In the genomic region with DNA sequence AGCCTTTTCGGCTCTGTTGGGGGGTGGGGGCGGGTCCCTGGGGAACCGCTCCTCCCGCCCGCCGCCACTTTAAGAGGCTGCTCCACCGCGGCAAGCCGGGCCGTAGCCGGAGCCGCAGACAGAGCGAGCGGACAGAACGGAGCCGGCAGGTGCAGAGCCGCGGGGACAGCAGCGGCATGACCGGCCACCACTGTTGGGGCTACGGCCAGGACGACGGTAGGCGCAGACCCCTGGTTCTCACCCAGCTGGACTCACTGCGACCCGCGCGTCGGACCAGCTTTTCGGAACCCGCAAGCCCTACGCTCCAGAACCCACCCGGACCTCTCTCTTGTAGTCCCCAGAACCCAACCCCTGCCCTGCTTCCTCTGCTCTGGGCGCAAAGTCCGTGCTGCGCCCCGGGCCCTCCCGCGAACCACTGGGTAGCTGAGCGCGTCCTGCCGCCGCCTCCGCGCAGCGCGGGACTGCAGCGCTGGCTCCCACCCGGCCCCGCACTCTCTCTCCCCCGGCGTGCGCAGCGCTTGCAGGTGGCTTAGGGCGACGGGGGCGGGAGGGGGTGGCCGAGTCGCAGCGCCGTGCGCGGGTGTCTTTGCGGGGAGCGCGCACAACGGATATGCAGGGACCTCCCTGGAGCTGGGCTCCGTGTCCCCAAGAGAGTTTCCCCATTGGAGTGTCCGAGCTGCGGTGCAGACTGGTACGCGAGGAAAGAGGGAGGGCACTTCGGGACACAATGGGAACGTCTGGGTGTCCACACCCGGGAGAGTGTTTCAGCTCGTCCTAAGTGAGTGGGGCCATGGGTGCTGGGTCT, we compare ENCODE assay signal across 8 mouse cellular contexts. TPM values are rescaled to one million over a fixed set of nuclear protein-coding genes. Genes with fewer than 3 reads are reported as not detected.
A peak's percentile ranks its signal among the peaks of the same experiment; 100 is the strongest.
DNase-seq lines count a peak whose midpoint lies in the region; ATAC-seq and TF ChIP-seq lines count a peak whose summit lies in the region.

No protein-coding gene starts in this region.

- H3K36me3 ChIP-seq in embryonic facial prominence, embryonic 14.5 days (ENCODE audit: control insufficient read depth, insufficient read depth, low read length): no peaks in the 10 kb centered on the region
- H3K36me3 ChIP-seq in hindbrain, embryonic 16.5 days (ENCODE audit: control insufficient read depth, insufficient read depth, low read length): no peaks in the 10 kb centered on the region
- H3K36me3 ChIP-seq in limb, embryonic 15.5 days: no peaks in the 10 kb centered on the region

- no peak overlapping the region for H3K27ac ChIP-seq in embryonic facial prominence, embryonic 14.5 days (replicated peaks; ENCODE audit: low read depth, low read length)
- H3K27ac ChIP-seq in hindbrain, embryonic 16.5 days (ENCODE audit: low read depth, low read length): no peak overlapping the region
- no peak overlapping the region for H3K27ac ChIP-seq in limb, embryonic 15.5 days
- peak overlapping the region; percentile 87 for H3K27ac ChIP-seq in olfactory bulb, adult 2 months (ENCODE audit: insufficient read depth, low read depth, low read length)

- H3K27me3 ChIP-seq in embryonic facial prominence, embryonic 14.5 days (replicated peaks; ENCODE audit: control insufficient read depth, insufficient read depth, low read length): peaks cover 53% of the 10 kb centered on the region
- H3K27me3 ChIP-seq in hindbrain, embryonic 16.5 days (replicated peaks; ENCODE audit: control insufficient read depth, insufficient read depth, low read length): peaks cover 33% of the 10 kb centered on the region
- H3K27me3 ChIP-seq in limb, embryonic 15.5 days: peaks cover 62% of the 10 kb centered on the region

- H3K9me3 ChIP-seq in embryonic facial prominence, embryonic 14.5 days (ENCODE audit: control insufficient read depth, low read length): no peaks in the 10 kb centered on the region
- H3K9me3 ChIP-seq in hindbrain, embryonic 16.5 days (ENCODE audit: control insufficient read depth, low read length): no peaks in the 10 kb centered on the region
- no peaks in the 10 kb centered on the region for H3K9me3 ChIP-seq in limb, embryonic 15.5 days

- TF ChIP-seq POLR2A in olfactory bulb, adult 2 months (IDR thresholded peaks at IDR 0.05; ENCODE audit: insufficient read depth, low read depth, low read length): no peak; the same call in 1 of the 2 replicates

- peak overlapping the region; percentile 47 for H3K4me3 ChIP-seq in embryonic facial prominence, embryonic 14.5 days (ENCODE audit: low read depth, low read length)
- H3K4me3 ChIP-seq in hindbrain, embryonic 16.5 days (ENCODE audit: low read length): peak overlapping the region; percentile 63
- peak overlapping the region; percentile 44 for H3K4me3 ChIP-seq in limb, embryonic 15.5 days
- peak overlapping the region; percentile 68 for H3K4me3 ChIP-seq in olfactory bulb, adult 2 months (ENCODE audit: insufficient read depth, low read depth, low read length)

- ATAC-seq in embryonic facial prominence, embryonic 14.5 days (ENCODE audit: low read depth): 0 out of 2 replicates have a peak, but pooled peaks have one; percentile 5
- ATAC-seq in hindbrain, embryonic 16.5 days: peak; percentile 63
- ATAC-seq in limb, embryonic 15.5 days (ENCODE audit: insufficient number of reproducible peaks, low FRiP score, low TSS enrichment, low read depth): no peak

- TF ChIP-seq CTCF in olfactory bulb, adult 2 months (IDR thresholded peaks at IDR 0.05; ENCODE audit: insufficient read depth, low read depth, low read length): no peak

- H3K4me1 ChIP-seq in embryonic facial prominence, embryonic 14.5 days (ENCODE audit: control insufficient read depth, insufficient read depth, low read length): 0 out of 2 replicates have a peak, but pooled peaks cover 5% of the 10 kb centered on the region
- H3K4me1 ChIP-seq in hindbrain, embryonic 16.5 days (ENCODE audit: control insufficient read depth, insufficient read depth, low read depth, low read length): peaks cover 17% of the 10 kb centered on the region
- peaks cover 10% of the 10 kb centered on the region for H3K4me1 ChIP-seq in limb, embryonic 15.5 days
- peaks cover 24% of the 10 kb centered on the region for H3K4me1 ChIP-seq in olfactory bulb, adult 2 months (ENCODE audit: control insufficient read depth, insufficient read depth, low read length)

- 0% methylated on average over 31 of the region's 76 CpGs for WGBS in embryonic facial prominence, embryonic 14.5 days
- WGBS in hindbrain, embryonic 16.5 days: under 1% methylated on average over 62 of the region's 76 CpGs
- WGBS in limb, embryonic 15.5 days: under 1% methylated on average over 74 of the region's 76 CpGs
- WGBS in olfactory bulb, adult 2 months: 2% methylated on average over 75 of the region's 76 CpGs

- DNase-seq in embryo, embryonic 10 days (ENCODE audit: low spot score): peak; percentile 24
- DNase-seq in embryo, embryonic 10.5 days (ENCODE audit: low spot score): no peak
- peak; percentile 50 for DNase-seq in R1 (ENCODE audit: low read depth, low spot score)
- peak; percentile 8 for DNase-seq in embryonic facial prominence, embryonic 14.5 days (ENCODE audit: low spot score)
- no peak for DNase-seq in thymus, adult 18-20 months

- peak overlapping the region; percentile 32 for H3K9ac ChIP-seq in embryonic facial prominence, embryonic 14.5 days (ENCODE audit: low read depth, low read length)
- H3K9ac ChIP-seq in hindbrain, embryonic 16.5 days (ENCODE audit: low read depth, low read length): peak overlapping the region; percentile 65
- peak overlapping the region; percentile 17; the same call in 1 of the 2 replicates for H3K9ac ChIP-seq in limb, embryonic 15.5 days

- peak overlapping the region; percentile 95 for H3K4me2 ChIP-seq in embryonic facial prominence, embryonic 14.5 days (ENCODE audit: low read depth, low read length)
- H3K4me2 ChIP-seq in hindbrain, embryonic 16.5 days (ENCODE audit: low read length): peak overlapping the region; percentile 100
- peak overlapping the region; percentile 88 for H3K4me2 ChIP-seq in limb, embryonic 15.5 days

RNA-seq across cellular contexts. Expression of gene Car7, which starts 6.4 kb away (rescaled TPM):
- 1.0 and 1.6 TPM in 2 replicates for polyA plus RNA-seq in embryonic facial prominence, embryonic 14.5 days (2014; fragmentation: Nextera tagmentation; extraction: Ambion mirVana)
- 3.5 and 4.9 TPM in 2 replicates for polyA plus RNA-seq in hindbrain, embryonic 16.5 days (2015; fragmentation: Nextera tagmentation; extraction: Ambion mirVana)
- polyA plus RNA-seq in limb, embryonic 15.5 days (2015; fragmentation: Nextera tagmentation; extraction: Ambion mirVana): 1.0 and 1.2 TPM in 2 replicates
- not detected in 2 replicates for polyA plus RNA-seq in olfactory bulb, adult 2 months (2012; ENCODE audit: insufficient read depth, insufficient read length, low replicate concordance, missing spikeins)

RNA-seq across cellular contexts. Expression of gene Nae1, which starts 6.5 kb away (rescaled TPM):
- 89.0 and 100 TPM in 2 replicates for polyA plus RNA-seq in embryonic facial prominence, embryonic 14.5 days (2014; fragmentation: Nextera tagmentation; extraction: Ambion mirVana)
- polyA plus RNA-seq in hindbrain, embryonic 16.5 days (2015; fragmentation: Nextera tagmentation; extraction: Ambion mirVana): 104 and 108 TPM in 2 replicates
- 92.1 and 93.8 TPM in 2 replicates for polyA plus RNA-seq in limb, embryonic 15.5 days (2015; fragmentation: Nextera tagmentation; extraction: Ambion mirVana)
- polyA plus RNA-seq in olfactory bulb, adult 2 months (2012; ENCODE audit: insufficient read depth, insufficient read length, low replicate concordance, missing spikeins): not detected in 2 replicates

RNA-seq across cellular contexts. Expression of gene Terb1, which starts 31.2 kb away (rescaled TPM):
- 0.53 and 0.62 TPM in 2 replicates for polyA plus RNA-seq in embryonic facial prominence, embryonic 14.5 days (2014; fragmentation: Nextera tagmentation; extraction: Ambion mirVana)
- 0.70 and 0.90 TPM in 2 replicates for polyA plus RNA-seq in hindbrain, embryonic 16.5 days (2015; fragmentation: Nextera tagmentation; extraction: Ambion mirVana)
- 0.40 and 0.42 TPM in 2 replicates for polyA plus RNA-seq in limb, embryonic 15.5 days (2015; fragmentation: Nextera tagmentation; extraction: Ambion mirVana)
- polyA plus RNA-seq in olfactory bulb, adult 2 months (2012; ENCODE audit: insufficient read depth, insufficient read length, low replicate concordance, missing spikeins): not detected in 2 replicates

RNA-seq across cellular contexts. Expression of gene Pdp2, which starts 50.3 kb away (rescaled TPM):
- polyA plus RNA-seq in embryonic facial prominence, embryonic 14.5 days (2014; fragmentation: Nextera tagmentation; extraction: Ambion mirVana): 8.1 and 8.2 TPM in 2 replicates
- polyA plus RNA-seq in hindbrain, embryonic 16.5 days (2015; fragmentation: Nextera tagmentation; extraction: Ambion mirVana): 20.1 and 20.5 TPM in 2 replicates
- polyA plus RNA-seq in limb, embryonic 15.5 days (2015; fragmentation: Nextera tagmentation; extraction: Ambion mirVana): 8.8 and 10.1 TPM in 2 replicates
- polyA plus RNA-seq in olfactory bulb, adult 2 months (2012; ENCODE audit: insufficient read depth, insufficient read length, low replicate concordance, missing spikeins): not detected in 2 replicates

Comparison
In these comparisons a context has a peak if more than half of its experiments do, and no peak if none do; other contexts are left out.
1. DNase-seq: peak in embryo, embryonic 10 days (single experiment), R1 (single experiment) and embryonic facial prominence, embryonic 14.5 days (single experiment); none in embryo, embryonic 10.5 days (single experiment) and thymus, adult 18-20 months (0 of 2).
2. Peak in every context shown above with its lines, with median percentiles within 50 percentile points of each other: H3K4me2 ChIP-seq, H3K4me3 ChIP-seq and H3K9ac ChIP-seq.